Mouse (Mus musculus) bone marrow, adult 2 months (tissue): ENCODE results near the gene Fam107b. TPM values are rescaled to one million over a fixed set of nuclear protein-coding genes. Genes with fewer than 3 reads are reported as not detected.

Source experiments
- H3K27ac ChIP-seq: fragments of 200-500 bp; 2 replicates; pipeline ENCODE4 v1.5.1; 2012; ENCODE audit warnings: low read depth, mild to moderate bottlenecking, control low read depth, inconsistent platforms, low read length; ENCODE audit not compliant: control insufficient read depth, poor library complexity, insufficient read depth
- H3K4me1 ChIP-seq: fragments of 200-500 bp; 2 replicates; pipeline ENCODE4 v1.6.1; 2011; ENCODE audit warnings: low read length; ENCODE audit not compliant: control insufficient read depth, insufficient read depth
- H3K4me3 ChIP-seq: fragments of 200-500 bp; replicated peaks from 2 replicates; pipeline ENCODE3; 2011; ENCODE audit warnings: mild to moderate bottlenecking, low read depth, low read length, control low read depth; ENCODE audit not compliant: control insufficient read depth
- CTCF ChIP-seq: fragments of 200-500 bp; IDR thresholded peaks from 2 replicates; pipeline ENCODE4 v1.5.1; 2011; ENCODE audit warnings: low read length, control low read depth; ENCODE audit not compliant: control insufficient read depth, insufficient read depth
- POLR2A ChIP-seq: fragments of 200-500 bp; IDR thresholded peaks from 2 replicates; pipeline ENCODE4 v1.6.1; 2011; ENCODE audit warnings: low read depth, mild to moderate bottlenecking, control low read depth, low read length, borderline replicate concordance; ENCODE audit not compliant: control insufficient read depth
- WGBS: fragments of 180-500 bp; shearing (Covaris S2); methylation state at CpG from one replicate; pipeline ENCODE4 v1.1.7; 2018; 5-methylcytosine and 5-hydroxymethylcytosine counted together
- polyA plus RNA-seq: library from polyadenylated mRNA; stranded (reverse); fragments of >200 nt; gene quantifications from 2 replicates; pipeline ENCODE4 v1.2.4, GENCODE M21; 2011; ENCODE audit warnings: low replicate concordance; ENCODE audit not compliant: missing spikeins, insufficient read depth, insufficient read length

The Fam107b gene
- polyA plus RNA-seq, 1 experiment = 71.1 TPM

- H3K4me3 ChIP-seq = no peak overlapping the region
- H3K27ac ChIP-seq = no peak overlapping the region
- H3K4me1 ChIP-seq = peaks cover 14% of the 10 kb centered on the region
- TF ChIP-seq POLR2A (no peak), CTCF (no peak)
Measured at GRCm38 (mm10) chr2:3654606-3655005, 84.3 kb downstream of the Fam107b start.

GRCm38 (mm10) chr2:3656091-3656490 is 85.8 kb downstream of the Fam107b start:
- WGBS = 46% methylated on average over 3 of the region's 3 CpGs
- TF ChIP-seq CTCF = no peak
- TF ChIP-seq POLR2A = no peak
- H3K4me1 ChIP-seq = peaks cover 14% of the 10 kb centered on the region
- H3K27ac ChIP-seq = peak overlapping the region; percentile 72; the same call in 1 of the 2 replicates
- no peak overlapping the region for H3K4me3 ChIP-seq

DNA sequence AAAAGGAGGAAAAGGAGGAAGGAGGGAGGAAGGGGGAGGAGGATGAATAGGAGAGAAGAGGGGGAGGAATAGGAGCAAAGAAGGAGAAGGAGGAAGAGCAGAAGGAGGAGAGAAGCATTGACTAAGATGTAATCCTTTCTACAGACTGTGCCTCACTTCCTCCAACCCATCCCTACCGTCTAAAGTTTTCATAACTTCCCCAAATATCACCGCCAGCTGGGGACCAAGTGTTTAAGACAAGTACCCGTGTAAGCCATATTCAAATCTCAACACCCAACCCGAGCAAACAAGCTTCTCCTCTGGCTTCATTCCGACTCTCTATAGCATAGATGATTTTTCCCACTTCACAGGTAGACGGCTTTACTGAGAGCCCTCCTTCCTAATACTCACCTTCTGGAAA is 86.5 kb downstream of the Fam107b start:
- Histone ChIP-seq H3K4me1 (peaks cover 14% of the 10 kb centered on the region), H3K4me3 (no peak overlapping the region), H3K27ac (peak overlapping the region; percentile 87)
- WGBS = 13% methylated on average over 6 of the region's 6 CpGs
- TF ChIP-seq CTCF (no peak), POLR2A (no peak)

DNA sequence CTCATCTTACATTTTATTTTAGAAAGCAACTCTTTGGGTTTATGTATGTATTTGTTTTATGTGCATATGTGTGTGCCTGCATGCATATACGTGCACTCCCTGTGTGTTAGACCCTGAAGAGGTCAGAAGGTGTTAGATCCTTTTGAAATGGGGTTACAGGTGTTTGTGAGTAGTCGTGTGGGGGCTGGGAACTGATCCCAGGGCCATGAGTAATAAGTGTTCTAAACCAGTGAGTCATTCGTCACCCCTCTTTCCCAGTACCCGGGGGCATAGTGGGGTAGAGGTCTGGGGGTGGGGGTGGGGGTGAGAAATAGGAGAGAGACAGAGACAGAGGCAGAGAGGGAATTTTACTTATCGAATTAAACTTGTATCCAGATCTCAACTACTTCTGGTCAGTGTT is 87.1 kb downstream of the Fam107b start:
- Histone ChIP-seq H3K4me3 (no peak overlapping the region), H3K4me1 (peaks cover 14% of the 10 kb centered on the region), H3K27ac (peak overlapping the region; percentile 87; the same call in 1 of the 2 replicates)
- TF ChIP-seq CTCF (no peak), POLR2A (no peak)
- 7% methylated on average over 5 of the region's 5 CpGs for WGBS

DNA sequence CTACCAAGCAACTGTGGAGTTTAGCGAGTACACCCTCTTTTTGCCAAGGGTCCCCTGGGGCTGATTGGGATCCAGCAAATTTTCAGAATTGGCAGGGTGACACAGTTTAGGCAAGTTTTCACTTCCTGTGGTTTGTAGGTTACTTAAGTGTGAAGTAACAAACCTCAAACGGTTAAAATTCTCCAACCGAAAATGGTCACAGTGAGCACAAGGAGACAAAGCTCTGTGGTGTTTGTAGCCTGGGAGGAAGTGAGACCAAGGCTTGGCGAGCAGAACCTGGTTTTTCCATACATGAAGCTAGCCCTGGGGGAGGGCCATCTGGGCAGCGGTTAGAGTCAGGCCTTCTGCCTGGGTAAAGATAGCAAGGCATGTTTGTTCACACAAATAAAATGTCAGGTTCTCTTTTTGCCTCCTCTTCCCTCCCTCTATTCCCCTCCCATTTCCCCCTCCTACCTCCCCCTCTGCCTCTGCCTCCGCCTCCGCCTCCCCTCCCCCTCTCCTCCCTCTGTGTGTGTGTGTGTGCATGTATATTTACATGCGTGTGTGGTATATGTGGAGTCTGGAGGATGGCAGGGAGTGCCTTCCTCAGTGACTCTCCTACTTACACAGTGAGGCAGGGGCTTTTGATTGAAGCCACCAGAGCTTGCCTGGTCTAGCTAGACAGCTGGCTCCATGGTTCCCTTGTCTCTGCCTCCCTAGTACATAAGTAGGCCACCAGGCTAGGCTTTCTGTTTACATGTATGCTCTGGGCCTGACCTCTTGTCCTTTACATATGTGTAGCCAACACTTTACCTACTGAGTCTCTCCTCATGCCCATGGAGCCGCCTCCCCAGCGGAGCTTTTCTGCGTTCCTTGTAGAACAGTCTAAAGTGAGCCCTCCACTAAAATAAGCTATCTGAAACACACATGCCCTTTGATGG is 87.8 kb downstream of the Fam107b start:
- 15% methylated on average over 11 of the region's 11 CpGs for WGBS
- H3K4me1 ChIP-seq = peaks cover 16% of the 10 kb centered on the region
- TF ChIP-seq CTCF = no peak
- no peak; the same call in 1 of the 2 replicates for TF ChIP-seq POLR2A
- H3K4me3 ChIP-seq = no peak overlapping the region
- peak overlapping the region; percentile 87 for H3K27ac ChIP-seq

GRCm38 (mm10) chr2:3658900-3659299 is 88.6 kb downstream of the Fam107b start:
- H3K27ac ChIP-seq = peak overlapping the region; percentile 87
- no peak overlapping the region for H3K4me3 ChIP-seq
- 24% methylated on average over 4 of the region's 4 CpGs for WGBS
- H3K4me1 ChIP-seq = peaks cover 16% of the 10 kb centered on the region
- no peak for TF ChIP-seq CTCF
- no peak for TF ChIP-seq POLR2A

- no peak for TF ChIP-seq CTCF
- no peak overlapping the region for H3K4me3 ChIP-seq
- WGBS = 46% methylated on average over 5 of the region's 5 CpGs
- H3K27ac ChIP-seq = peak overlapping the region; percentile 87
- H3K4me1 ChIP-seq = peaks cover 18% of the 10 kb centered on the region
Measured at GRCm38 (mm10) chr2:3659300-3659910, 89.1 kb downstream of the Fam107b start.

DNA sequence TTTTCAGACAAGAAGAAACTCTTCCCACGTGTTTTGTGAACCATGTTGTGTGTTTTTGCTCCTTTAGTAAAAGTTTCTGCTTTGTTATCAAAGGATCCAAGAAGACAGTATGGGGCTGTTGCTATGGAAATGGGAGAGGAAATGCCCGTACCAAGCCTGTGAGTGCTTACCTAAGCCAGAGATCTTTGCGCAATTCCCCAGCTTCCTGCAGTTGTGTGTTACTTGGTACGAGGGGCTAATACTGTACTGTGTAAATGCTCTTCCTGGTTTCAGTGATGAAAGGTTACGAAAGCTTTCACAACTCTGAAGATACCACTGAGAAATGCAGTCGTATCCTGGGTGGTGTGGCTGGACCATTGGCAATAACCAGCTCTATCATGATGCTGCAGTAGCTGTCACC is 93.8 kb downstream of the Fam107b start:
- 13% methylated on average over 6 of the region's 6 CpGs for whole genome bisulfite sequencing
- H3K27ac ChIP-seq = peak overlapping the region; percentile 92
- H3K4me3 ChIP-seq = no peak overlapping the region
- peaks cover 7% of the 10 kb centered on the region for H3K4me1 ChIP-seq
- TF ChIP-seq POLR2A = no peak
- no peak for TF ChIP-seq CTCF
